Mouse (Mus musculus) megakaryocyte-erythroid progenitor cell, adult 5-6 weeks (primary cell): Measurements from ENCODE around the gene Gpr142. TPM values are rescaled to one million over a fixed set of nuclear protein-coding genes. Genes with fewer than 3 reads are reported as not detected.
A peak's percentile ranks its signal among the peaks of the same experiment; 100 is the strongest.

Source experiments
- ATAC-seq: replicated peaks from 2 replicates; pipeline ENCODE4 v1.8.0; 2016; ENCODE audit warnings: mild to moderate bottlenecking, inconsistent platforms; ENCODE audit not compliant: severe bottlenecking, poor library complexity, low FRiP score, low TSS enrichment
- total RNA-seq, 2 experiments: library from RNA; stranded (forward) in 1 of 2; stranded (reverse) in 1 of 2; fragments of 200-1000, 215-1000 nt in 1 of 2; fragments of >200 nt in 1 of 2; fragmentation: Nextera tagmentation in 1 of 2; gene quantifications; 2 replicates each; pipeline ENCODE4 v1.2.3; 2014 to 2017

Gpr142 gene
- total RNA-seq (2014; fragmentation: Nextera tagmentation) (not detected in 2 replicates), total RNA-seq (2017) (not detected in 2 replicates)

- ATAC-seq, result no peak
Observed at GRCm38 (mm10) chr11:114798624-114799023, at the start of gene Gpr142. Gene Gpr142 (plus strand): TSS chr11:114798924.

GRCm38 (mm10) chr11:114764820-114765818 lies 33.6 kb upstream of the Gpr142 start, which contains the start of gene Kif19a:
Gene Kif19a (plus strand): TSS chr11:114765388.
- ATAC-seq, result peak; percentile 88

DNA sequence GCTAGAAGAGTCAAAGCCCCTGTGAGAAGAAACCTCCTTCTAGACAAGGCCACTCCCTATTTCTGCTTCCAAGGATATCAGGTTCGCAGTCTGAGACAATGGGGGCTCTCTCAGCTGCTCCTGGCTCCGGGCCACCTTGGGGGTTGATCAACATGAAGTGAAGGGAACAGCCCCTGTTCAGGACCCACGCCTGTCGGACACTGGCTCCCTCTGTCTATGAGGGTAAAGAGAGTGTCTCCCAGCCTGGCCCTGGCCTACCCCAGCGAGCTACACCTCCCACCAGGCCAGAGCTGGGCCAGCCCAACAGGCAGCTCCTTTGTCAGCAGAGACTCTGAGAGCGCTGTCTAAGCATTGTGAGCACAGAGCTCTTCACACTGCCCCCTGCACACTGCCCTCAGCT lies 28.8 kb upstream of the Gpr142 start:
- no peak for ATAC-seq

GRCm38 (mm10) chr11:114771896-114772295 lies 26.8 kb upstream of the Gpr142 start:
- no peak for ATAC-seq

DNA sequence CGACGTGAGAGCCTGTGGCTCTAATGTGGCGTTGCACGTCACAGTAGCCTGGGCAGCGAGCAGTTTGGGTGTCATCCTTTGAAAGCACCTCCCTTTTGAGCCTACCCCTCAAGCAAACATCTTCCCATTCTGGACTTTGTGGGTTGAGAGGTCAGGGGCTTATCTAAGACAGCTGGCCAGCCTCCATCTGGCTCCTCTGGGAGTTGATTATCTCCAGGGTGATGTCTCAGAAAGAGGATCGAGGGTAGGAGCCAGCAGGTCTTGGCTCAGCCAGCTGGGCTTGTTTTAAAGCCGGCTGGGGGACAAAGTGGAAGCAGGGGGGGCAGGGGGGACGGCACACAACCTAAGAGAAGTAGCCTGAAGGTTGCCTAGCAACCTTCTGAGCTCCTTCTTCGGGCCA lies 18.6 kb upstream of the Gpr142 start:
- ATAC-seq, result no peak

DNA sequence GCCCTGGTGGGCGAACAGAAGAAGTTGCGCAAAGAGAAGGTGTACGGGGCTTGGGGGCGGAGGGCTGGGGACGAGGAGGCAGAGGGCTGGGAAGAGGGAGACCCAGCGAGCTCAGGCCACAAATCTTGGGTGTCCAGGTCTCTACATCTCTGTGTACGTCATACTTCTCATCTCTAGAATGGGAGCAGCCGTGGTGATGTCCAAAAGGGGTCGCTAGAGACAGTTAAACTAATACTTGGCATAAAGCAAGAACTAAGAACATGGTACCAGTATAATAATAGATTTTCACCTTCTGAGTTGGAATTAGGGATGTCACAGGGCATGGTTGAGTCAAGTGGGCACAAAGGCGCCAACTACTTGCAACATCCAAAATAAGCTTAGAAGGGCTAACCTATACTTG lies 12.8 kb upstream of the Gpr142 start:
- ATAC-seq, result no peak

DNA sequence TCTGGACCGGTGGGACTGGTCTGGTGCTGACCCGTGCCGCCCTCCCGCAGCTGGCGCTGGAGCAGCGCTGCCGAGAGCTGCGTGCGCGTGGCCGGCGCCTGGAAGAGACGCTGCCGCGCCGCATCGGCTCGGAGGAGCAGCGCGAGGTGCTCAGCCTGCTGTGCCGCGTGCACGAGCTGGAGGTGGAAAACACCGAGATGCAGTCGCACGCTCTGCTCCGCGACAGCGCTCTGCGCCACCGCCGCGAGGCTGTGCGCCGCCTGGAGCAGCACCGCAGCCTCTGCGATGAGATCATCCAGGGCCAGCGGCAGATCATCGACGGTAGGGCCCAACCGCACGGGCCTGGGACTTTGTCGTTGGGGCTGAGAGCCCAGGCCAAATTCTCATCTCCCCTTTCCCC lies 12.4 kb upstream of the Gpr142 start:
- no peak for ATAC-seq

GRCm38 (mm10) chr11:114787611-114788010 lies 11.1 kb upstream of the Gpr142 start:
- ATAC-seq, result no peak

GRCm38 (mm10) chr11:114789061-114789714 lies 9.5 kb upstream of the Gpr142 start:
- peak; percentile 77 for ATAC-seq

DNA sequence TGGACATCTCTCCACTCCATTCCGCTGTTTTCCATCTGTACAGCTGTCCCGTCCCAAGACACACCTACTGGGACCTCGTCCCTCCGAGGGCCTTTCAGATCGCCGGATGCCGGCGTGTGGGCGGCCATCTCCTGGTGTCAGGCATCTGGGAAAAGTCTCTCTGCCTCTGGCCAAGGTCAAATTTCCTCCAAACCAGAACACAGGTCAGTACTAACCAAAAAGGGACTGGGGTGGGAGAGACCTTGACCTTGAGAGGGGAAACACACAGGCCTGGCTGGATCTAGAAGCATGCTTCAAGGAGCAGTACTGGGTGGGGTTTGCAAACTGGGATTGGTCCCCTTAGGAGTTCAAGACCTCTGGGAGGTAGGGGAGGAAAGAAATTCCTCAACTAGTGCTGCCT lies 9.0 kb upstream of the Gpr142 start:
- no peak for ATAC-seq

DNA sequence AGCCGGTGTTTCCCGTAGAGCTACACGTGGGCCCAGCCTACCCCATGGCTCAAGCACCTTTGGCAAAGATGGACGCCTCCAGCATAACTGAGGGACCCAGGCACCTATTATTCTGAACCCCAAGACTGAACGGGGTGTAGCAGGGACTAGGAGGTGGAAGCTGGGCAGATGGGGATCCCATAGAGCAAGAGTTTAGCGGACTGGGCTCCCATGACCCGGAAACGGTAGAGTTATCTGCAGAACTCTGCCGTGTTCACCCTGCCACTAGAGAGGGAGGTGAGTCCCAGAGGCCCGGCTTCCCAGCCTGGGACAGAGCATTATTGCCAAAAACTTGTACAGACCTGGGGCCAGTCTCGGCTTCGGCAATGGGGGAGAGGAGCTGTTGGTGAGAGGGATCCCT lies 8.6 kb upstream of the Gpr142 start:
- ATAC-seq, result no peak

DNA sequence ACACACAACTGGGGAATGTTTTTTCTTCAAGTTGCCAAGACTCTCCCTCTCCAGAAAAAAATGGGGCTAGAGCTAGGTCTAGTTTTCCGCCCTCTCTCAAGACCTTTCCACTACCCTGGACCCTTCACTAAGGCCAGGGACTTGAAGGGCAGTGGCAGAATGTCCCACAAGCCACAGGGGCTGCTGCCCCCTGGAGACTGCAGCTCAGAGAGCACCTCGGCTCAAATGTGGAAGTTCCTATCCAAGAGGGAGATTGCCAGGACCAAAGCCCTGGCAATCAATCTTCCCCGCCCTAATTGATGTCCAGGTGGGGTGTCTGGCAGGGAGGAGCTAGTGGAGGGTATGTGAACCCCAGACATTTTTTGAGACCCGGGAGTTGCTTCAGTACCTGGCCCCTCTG lies 7.9 kb upstream of the Gpr142 start:
- no peak for ATAC-seq

GRCm38 (mm10) chr11:114791351-114791889 lies 7.3 kb upstream of the Gpr142 start:
- ATAC-seq, result no peak

DNA sequence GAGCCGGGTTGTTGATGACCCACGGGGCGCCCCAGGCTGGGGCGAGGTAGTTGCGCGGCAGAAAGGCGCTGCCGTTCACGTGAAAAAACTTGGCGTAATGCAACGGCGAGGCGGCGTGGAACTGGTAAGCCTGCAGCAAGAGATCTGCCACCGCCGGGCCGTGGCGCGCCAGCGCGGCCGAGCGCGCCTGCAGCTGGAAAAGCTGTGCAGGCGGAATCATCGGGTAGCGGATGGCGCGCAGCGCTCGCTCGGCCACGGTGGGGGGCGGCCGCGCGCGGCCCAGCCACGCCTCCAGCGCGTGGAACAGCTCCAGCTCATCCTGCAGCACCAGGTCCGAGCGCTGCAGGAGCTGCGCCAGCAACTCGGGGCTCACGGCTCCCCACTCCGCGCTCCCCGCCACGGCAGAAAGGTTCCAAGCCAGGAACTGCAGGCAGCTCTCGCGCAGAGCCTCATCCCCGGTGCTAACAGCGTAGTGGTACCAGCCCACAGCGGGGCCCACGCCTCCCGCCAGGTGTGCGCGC lies 6.8 kb upstream of the Gpr142 start:
- ATAC-seq, result no peak

GRCm38 (mm10) chr11:114792931-114793494 lies 5.7 kb upstream of the Gpr142 start:
- no peak for ATAC-seq

DNA sequence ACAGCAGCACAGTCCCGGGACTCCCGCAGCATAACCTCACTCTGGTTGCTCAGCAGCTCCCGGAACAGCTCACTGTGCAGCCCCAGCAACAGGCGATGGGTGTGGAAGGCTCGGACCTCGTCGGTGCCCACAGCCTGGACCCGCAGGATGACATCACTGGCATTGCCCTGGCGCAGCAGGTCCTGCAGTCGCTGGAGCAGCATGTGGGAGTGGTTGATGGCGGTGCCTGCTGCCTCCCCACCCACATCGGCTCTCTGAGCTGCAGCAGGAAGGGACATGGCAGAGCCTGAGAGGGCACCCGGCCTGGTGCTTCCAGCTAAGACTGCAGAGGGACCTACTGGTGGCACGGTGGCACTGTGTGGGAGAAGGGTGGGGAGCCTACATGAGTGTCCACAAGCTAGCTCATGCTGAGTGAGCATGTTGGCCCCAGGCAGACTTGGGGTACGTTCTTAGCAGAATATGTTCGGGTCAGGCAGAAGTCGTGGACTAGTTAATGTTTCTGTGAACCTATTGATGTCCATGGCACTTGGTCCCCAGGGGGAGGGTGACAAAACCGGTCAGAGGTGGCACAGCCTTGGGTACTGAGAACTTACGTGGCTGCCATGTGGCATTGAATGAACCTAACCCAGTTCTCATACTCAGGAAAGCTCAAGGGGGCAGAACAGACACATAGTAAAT lies 4.7 kb upstream of the Gpr142 start:
- no peak for ATAC-seq

DNA sequence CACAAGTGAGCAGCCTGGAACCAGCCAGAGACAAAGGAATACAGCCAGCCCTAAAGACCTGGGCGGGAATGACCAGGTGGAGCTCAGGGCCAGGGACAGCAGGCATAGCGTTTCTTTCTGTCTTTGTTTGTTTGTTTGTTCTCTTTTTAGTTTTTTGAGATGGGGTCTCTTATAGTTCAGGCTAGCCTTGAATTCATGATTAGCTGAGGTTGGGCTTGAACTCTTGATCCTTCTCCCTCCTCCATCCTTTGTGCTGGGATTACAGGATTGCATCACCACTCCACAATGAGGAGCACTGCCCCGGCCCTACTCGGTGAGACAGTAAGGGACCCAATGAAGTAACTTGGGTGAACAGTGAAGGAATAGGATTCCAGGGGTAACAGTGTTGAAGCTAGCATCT lies 4.0 kb upstream of the Gpr142 start:
- no peak for ATAC-seq

- 0 out of 2 replicates have a peak, but pooled peaks have one; percentile 41 for ATAC-seq
Observed at GRCm38 (mm10) chr11:114795231-114795746, 3.4 kb upstream of the Gpr142 start.

DNA sequence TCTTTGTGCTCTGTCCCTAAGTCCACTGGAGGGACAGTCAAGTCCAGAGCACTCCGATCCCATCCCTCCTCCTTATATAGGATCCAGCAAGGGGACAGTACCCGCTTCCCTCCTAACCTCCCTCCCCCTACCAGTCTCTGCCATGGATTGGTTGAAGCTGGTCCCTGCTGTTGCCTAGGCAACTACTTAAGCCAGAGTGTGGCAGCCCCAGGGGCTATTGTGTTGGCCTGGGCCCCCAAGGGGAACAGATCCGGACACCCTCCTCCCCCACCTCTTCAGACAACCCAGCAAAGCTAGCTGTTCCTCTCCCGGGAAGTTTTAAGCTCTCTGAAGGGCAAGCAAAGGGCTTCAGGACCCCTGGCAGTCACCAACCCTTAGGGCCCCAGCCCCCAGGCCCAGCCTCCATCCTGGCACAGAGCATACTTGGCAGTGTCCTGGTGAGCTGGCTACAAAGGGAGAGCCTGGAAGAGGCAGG lies 2.8 kb upstream of the Gpr142 start, which contains the start of gene Btbd17:
TSS of gene Btbd17 (minus strand) at position 98 of the 475 bp plus-strand sequence.
- ATAC-seq, result no peak
